Mouse (Mus musculus): Measurements from ENCODE around the gene BC034090. TPM values are rescaled to one million over a fixed set of nuclear protein-coding genes. Genes with fewer than 3 reads are reported as not detected.
A peak's percentile ranks its signal among the peaks of the same experiment; 100 is the strongest.

Gene BC034090
- polyA plus RNA-seq, 1 experiment from 2014 or later = 4.1 TPM

DNA sequence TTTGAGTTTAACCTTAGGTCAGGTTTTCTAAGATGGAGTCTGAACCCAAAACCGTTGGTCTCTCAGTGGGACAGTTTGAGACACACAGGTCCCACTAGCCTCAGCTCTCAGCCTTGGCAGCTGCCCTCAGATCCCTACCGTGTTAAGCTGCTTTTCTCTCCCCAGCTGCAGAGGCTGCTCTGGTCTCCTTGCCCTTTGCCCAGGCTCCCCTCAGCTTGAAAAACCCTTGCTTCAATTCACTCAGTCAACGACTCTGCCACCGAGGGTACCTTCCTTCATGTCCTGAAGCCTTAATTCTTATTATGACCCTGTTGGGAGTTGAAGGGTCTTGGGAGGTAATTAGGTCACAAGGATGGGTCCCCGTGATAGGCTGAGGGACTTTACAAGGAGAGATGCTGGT is 5.7 kb upstream of the BC034090 start:
- no peak overlapping the region for H3K9ac ChIP-seq (replicated peaks; ENCODE audit: low read depth, low read length)
- H3K27ac ChIP-seq (ENCODE audit: low read depth, low read length) = no peak overlapping the region
- 28% methylated on average over 5 of the region's 5 CpGs for WGBS
- H3K4me1 ChIP-seq (ENCODE audit: control insufficient read depth, insufficient read depth, low read length) = no peaks in the 10 kb centered on the region
- no peak overlapping the region for H3K4me2 ChIP-seq (ENCODE audit: low read depth, low read length)
- H3K27me3 ChIP-seq (ENCODE audit: control insufficient read depth, insufficient read depth, low read length) = 0 out of 2 replicates have a peak, but pooled peaks cover 5% of the 10 kb centered on the region
- H3K36me3 ChIP-seq (ENCODE audit: control insufficient read depth, insufficient read depth, low read length) = no peaks in the 10 kb centered on the region
- ATAC-seq (ENCODE audit: low read depth) = no peak
- H3K4me3 ChIP-seq (ENCODE audit: low read depth, low read length) = no peak overlapping the region
- no peaks in the 10 kb centered on the region for H3K9me3 ChIP-seq (ENCODE audit: control insufficient read depth, low read length)

DNA sequence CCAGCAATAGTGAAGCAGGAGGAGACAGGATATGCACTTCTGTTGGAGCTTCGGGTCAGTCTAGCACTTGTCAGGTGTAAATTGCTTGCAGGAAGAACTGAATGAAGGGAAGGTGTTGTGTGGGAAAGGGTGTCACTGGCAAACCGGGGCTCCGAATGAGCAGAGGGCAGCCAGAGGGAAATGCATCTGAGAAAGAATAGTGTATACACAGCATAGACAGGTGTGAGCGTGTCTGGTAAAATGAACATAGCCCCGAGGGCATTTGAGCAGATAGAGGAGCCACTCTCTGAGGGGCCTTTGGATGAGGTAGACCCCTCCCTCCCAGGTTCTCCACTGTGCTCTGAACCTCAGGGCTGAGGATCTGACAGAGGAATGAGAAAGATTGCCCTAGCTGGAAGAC is 3.8 kb upstream of the BC034090 start:
- no peak overlapping the region for H3K4me2 ChIP-seq (ENCODE audit: low read depth, low read length)
- no peak overlapping the region for H3K4me3 ChIP-seq (ENCODE audit: low read depth, low read length)
- no peak overlapping the region for H3K9ac ChIP-seq (replicated peaks; ENCODE audit: low read depth, low read length)
- peaks cover 7% of the 10 kb centered on the region; the same call in 1 of the 2 replicates for H3K27me3 ChIP-seq (ENCODE audit: control insufficient read depth, insufficient read depth, low read length)
- 70% methylated on average over 5 of the region's 5 CpGs for WGBS
- H3K9me3 ChIP-seq (ENCODE audit: control insufficient read depth, low read length) = no peaks in the 10 kb centered on the region
- H3K27ac ChIP-seq (ENCODE audit: low read depth, low read length) = no peak overlapping the region
- no peaks in the 10 kb centered on the region for H3K36me3 ChIP-seq (ENCODE audit: control insufficient read depth, insufficient read depth, low read length)
- no peak for ATAC-seq (ENCODE audit: low read depth)
- peaks cover 4% of the 10 kb centered on the region; the same call in 1 of the 2 replicates for H3K4me1 ChIP-seq (ENCODE audit: control insufficient read depth, insufficient read depth, low read length)

DNA sequence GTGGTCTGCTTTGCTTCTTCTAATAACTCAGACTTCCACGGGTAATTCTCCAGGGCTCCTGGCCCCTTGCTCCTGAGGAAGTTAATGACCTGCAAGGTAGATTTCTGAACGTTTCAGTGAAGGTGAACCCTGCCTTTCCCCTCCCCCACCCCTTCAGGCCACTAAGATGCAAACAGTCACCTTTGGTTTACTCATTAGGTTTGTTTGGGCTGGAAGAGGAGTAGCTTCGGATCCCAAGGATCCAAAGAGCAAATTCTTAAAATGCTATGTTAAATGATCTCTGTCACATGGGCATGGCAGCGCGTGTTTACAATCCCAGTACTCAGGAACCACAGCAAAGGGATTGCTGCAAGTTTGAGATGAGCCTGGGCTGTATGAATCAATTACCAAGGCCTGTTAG is 3.2 kb upstream of the BC034090 start:
- no peaks in the 10 kb centered on the region for H3K36me3 ChIP-seq (ENCODE audit: control insufficient read depth, insufficient read depth, low read length)
- 53% methylated on average over 5 of the region's 5 CpGs for WGBS
- peaks cover 7% of the 10 kb centered on the region; the same call in 1 of the 2 replicates for H3K27me3 ChIP-seq (ENCODE audit: control insufficient read depth, insufficient read depth, low read length)

DNA sequence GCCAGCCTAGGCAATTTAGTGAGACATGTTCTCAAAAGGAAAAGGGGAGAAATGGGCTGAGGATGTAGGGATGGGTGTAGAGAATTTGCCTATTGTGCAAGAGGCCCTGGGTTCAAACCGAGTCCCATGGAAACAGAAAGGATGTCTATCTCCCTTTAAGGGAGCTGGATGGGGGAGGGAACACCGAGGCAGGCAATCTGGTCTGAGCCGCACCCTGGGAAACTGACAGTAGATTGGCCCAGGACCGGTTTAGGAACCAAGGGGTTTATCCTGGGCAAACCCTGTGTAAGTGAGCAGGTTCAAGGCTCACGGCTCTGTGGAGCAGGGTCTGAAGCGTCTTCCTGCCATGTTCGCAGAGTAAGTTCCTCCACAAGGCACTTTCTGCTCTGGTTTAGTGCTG is 1.3 kb upstream of the BC034090 start:
- no peaks in the 10 kb centered on the region for H3K9me3 ChIP-seq (ENCODE audit: control insufficient read depth, low read length)
- H3K4me2 ChIP-seq (ENCODE audit: low read depth, low read length) = no peak overlapping the region
- H3K4me3 ChIP-seq (ENCODE audit: low read depth, low read length) = no peak overlapping the region
- H3K27me3 ChIP-seq (ENCODE audit: control insufficient read depth, insufficient read depth, low read length) = peaks cover 7% of the 10 kb centered on the region; the same call in 1 of the 2 replicates
- WGBS = 33% methylated on average over 7 of the region's 7 CpGs
- no peak overlapping the region; the same call in 1 of the 2 replicates for H3K27ac ChIP-seq (ENCODE audit: low read depth, low read length)
- no peaks in the 10 kb centered on the region for H3K36me3 ChIP-seq (ENCODE audit: control insufficient read depth, insufficient read depth, low read length)
- ATAC-seq (ENCODE audit: low read depth) = no peak
- H3K4me1 ChIP-seq (ENCODE audit: control insufficient read depth, insufficient read depth, low read length) = peaks cover 4% of the 10 kb centered on the region; the same call in 1 of the 2 replicates
- no peak overlapping the region for H3K9ac ChIP-seq (replicated peaks; ENCODE audit: low read depth, low read length)

More for the DNA sequence above, 3.2 kb upstream of the BC034090 start:
- H3K27ac ChIP-seq (ENCODE audit: low read depth, low read length) = no peak overlapping the region
- H3K9me3 ChIP-seq (ENCODE audit: control insufficient read depth, low read length) = no peaks in the 10 kb centered on the region
- H3K4me2 ChIP-seq (ENCODE audit: low read depth, low read length) = no peak overlapping the region
- no peak for ATAC-seq (ENCODE audit: low read depth)
- H3K4me1 ChIP-seq (ENCODE audit: control insufficient read depth, insufficient read depth, low read length) = peaks cover 4% of the 10 kb centered on the region; the same call in 1 of the 2 replicates
- H3K9ac ChIP-seq (replicated peaks; ENCODE audit: low read depth, low read length) = no peak overlapping the region
- H3K4me3 ChIP-seq (ENCODE audit: low read depth, low read length) = no peak overlapping the region

DNA sequence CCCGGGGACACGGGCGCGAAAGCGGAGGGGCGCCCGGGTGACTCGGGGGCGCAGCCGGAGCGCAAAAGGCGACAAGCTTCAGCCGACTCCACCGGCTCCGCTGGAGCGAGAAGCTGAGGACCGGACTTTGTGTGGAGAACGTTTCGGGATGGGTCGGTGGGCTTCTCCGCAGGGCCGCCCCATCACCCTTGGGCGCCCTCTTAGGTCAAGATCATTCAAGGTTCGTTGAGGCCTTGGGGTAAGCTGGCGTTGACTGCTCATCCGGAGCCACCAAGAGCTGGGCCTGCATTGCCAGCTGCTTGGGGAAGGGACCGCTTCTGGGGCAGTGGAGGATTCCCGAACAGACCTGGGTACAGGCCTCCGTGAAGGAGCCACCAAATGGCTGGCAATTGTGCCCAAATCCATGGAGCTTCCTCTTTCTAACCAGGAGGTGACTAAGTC is 547 bp upstream of the BC034090 start:
- H3K4me3 ChIP-seq (ENCODE audit: low read depth, low read length) = peak overlapping the region; percentile 43
- no peaks in the 10 kb centered on the region for H3K36me3 ChIP-seq (ENCODE audit: control insufficient read depth, insufficient read depth, low read length)
- 5% methylated on average over 26 of the region's 29 CpGs for WGBS
- no peaks in the 10 kb centered on the region for H3K9me3 ChIP-seq (ENCODE audit: control insufficient read depth, low read length)
- peaks cover 7% of the 10 kb centered on the region; the same call in 1 of the 2 replicates for H3K27me3 ChIP-seq (ENCODE audit: control insufficient read depth, insufficient read depth, low read length)
- 0 out of 2 replicates have a peak overlapping the region, but pooled peaks have one; percentile 22 for H3K27ac ChIP-seq (ENCODE audit: low read depth, low read length)
- H3K9ac ChIP-seq (replicated peaks; ENCODE audit: low read depth, low read length) = peak overlapping the region; percentile 68
- ATAC-seq (ENCODE audit: low read depth) = no peak
- H3K4me1 ChIP-seq (ENCODE audit: control insufficient read depth, insufficient read depth, low read length) = peaks cover 4% of the 10 kb centered on the region; the same call in 1 of the 2 replicates
- peak overlapping the region; percentile 79 for H3K4me2 ChIP-seq (ENCODE audit: low read depth, low read length)

DNA sequence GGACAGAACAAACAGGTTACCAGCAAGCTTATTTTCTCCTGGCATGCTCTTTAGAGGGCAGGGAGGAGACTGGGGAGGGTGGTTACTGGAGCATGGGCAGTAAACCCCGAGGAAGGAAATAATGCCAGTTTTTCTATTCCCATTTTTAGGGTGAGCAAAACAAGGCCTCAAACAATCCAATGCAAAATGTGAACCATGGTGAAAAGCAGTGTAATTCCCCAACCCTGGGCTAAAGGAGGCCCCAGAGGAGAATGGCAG is 1.8 kb downstream of the BC034090 start:
- Histone ChIP-seq H3K36me3 (ENCODE audit: control insufficient read depth, insufficient read depth, low read length) (no peaks in the 10 kb centered on the region), H3K4me2 (ENCODE audit: low read depth, low read length) (no peak overlapping the region), H3K4me3 (ENCODE audit: low read depth, low read length) (no peak overlapping the region), H3K9me3 (ENCODE audit: control insufficient read depth, low read length) (no peaks in the 10 kb centered on the region), H3K9ac (replicated peaks; ENCODE audit: low read depth, low read length) (no peak overlapping the region), H3K4me1 (ENCODE audit: control insufficient read depth, insufficient read depth, low read length) (peaks cover 4% of the 10 kb centered on the region; the same call in 1 of the 2 replicates), H3K27me3 (ENCODE audit: control insufficient read depth, insufficient read depth, low read length) (peaks cover 7% of the 10 kb centered on the region; the same call in 1 of the 2 replicates), H3K27ac (ENCODE audit: low read depth, low read length) (no peak overlapping the region)
- WGBS = 64% methylated on average over 1 of the region's 1 CpGs
- ATAC-seq (ENCODE audit: low read depth) = no peak

DNA sequence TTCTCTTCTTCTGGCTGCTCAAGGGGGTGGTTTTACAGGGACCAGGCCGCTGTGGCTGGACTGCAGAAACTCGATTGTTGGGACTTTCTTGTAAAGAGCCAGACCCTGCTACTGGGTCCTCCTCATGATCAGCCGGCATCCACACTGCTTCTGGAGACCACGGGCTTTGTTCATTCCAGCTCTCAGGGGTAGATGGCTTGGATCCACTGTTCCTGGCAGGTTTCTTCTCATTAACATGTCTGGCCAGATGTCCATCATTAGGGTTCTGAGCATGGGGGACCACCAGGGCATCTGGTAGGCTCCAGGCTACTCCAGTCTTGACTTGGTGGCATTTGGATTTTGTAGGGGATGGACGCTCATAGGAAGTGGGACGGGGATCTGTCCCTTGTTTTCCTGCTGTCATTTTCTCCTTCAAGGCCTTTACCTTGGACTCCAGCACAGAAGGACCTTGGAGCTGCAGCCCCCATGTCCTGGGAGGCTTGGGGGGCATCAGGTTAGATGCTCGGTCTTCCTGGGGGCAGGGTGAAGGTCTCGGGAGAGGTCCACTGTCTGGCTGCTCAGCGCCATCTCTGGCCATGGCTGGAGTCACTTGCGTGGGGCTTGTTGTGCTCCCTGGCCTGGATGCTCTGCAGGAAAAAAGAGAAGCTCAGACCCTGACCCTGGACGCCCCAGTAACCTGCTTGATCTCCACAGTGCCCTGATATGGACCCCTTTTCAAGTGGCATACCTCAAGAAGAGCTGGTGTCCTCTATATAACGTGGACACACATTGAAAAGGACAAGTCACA is 2.4 kb downstream of the BC034090 start:
- H3K9me3 ChIP-seq (ENCODE audit: control insufficient read depth, low read length) = no peaks in the 10 kb centered on the region
- 79% methylated on average over 12 of the region's 12 CpGs for WGBS
- H3K27me3 ChIP-seq (ENCODE audit: control insufficient read depth, insufficient read depth, low read length) = peaks cover 7% of the 10 kb centered on the region; the same call in 1 of the 2 replicates
- H3K4me2 ChIP-seq (ENCODE audit: low read depth, low read length) = no peak overlapping the region
- no peak overlapping the region for H3K4me3 ChIP-seq (ENCODE audit: low read depth, low read length)
- no peak overlapping the region for H3K27ac ChIP-seq (ENCODE audit: low read depth, low read length)
- H3K36me3 ChIP-seq (ENCODE audit: control insufficient read depth, insufficient read depth, low read length) = no peaks in the 10 kb centered on the region
- H3K9ac ChIP-seq (replicated peaks; ENCODE audit: low read depth, low read length) = no peak overlapping the region
- ATAC-seq (ENCODE audit: low read depth) = no peak
- peaks cover 7% of the 10 kb centered on the region; the same call in 1 of the 2 replicates for H3K4me1 ChIP-seq (ENCODE audit: control insufficient read depth, insufficient read depth, low read length)

DNA sequence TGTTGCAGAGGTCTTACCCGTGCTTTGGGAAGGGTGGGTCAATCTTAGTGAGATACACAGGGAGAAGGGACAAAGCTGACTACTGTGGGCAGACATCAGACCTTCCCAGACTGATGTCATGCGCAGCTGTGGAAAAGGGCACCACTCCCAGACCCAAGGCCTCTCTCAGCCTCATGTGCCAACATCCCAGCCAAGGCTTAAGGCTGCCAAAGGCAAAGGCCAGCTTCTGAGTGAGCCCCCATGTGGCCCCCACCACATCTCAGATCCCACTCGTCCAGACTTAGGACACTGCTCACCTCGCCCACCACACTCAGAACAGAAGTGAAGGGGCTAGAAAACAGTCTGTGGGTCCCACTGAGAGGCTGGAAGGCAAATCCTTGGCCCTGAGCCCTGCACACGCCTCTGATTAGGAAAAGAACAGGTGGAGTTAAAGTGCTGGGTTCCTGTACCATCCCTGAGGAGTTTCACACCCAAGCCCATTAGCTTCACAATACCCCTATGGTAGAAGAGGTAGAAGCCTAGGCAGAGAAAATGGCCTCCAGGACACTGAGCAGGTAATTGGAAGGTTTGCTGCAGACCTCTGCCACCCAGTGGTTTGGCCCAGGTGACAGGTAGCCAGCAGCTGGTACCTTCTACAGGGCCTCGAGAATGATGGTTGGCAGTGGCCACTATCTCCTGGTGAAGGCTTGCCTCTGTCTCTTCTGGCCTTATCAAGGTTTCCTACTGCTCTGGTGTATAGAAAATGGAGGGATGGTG is 4.1 kb downstream of the BC034090 start:
- H3K27me3 ChIP-seq (ENCODE audit: control insufficient read depth, insufficient read depth, low read length) = peaks cover 3% of the 10 kb centered on the region; the same call in 1 of the 2 replicates
- H3K27ac ChIP-seq (ENCODE audit: low read depth, low read length) = no peak overlapping the region
- 86% methylated on average over 6 of the region's 6 CpGs for WGBS
- no peak overlapping the region for H3K4me3 ChIP-seq (ENCODE audit: low read depth, low read length)
- no peak for ATAC-seq (ENCODE audit: low read depth)
- no peak overlapping the region for H3K9ac ChIP-seq (replicated peaks; ENCODE audit: low read depth, low read length)
- peaks cover 11% of the 10 kb centered on the region; the same call in 1 of the 2 replicates for H3K4me1 ChIP-seq (ENCODE audit: control insufficient read depth, insufficient read depth, low read length)
- H3K4me2 ChIP-seq (ENCODE audit: low read depth, low read length) = no peak overlapping the region
- H3K36me3 ChIP-seq (ENCODE audit: control insufficient read depth, insufficient read depth, low read length) = no peaks in the 10 kb centered on the region
- no peaks in the 10 kb centered on the region for H3K9me3 ChIP-seq (ENCODE audit: control insufficient read depth, low read length)

DNA sequence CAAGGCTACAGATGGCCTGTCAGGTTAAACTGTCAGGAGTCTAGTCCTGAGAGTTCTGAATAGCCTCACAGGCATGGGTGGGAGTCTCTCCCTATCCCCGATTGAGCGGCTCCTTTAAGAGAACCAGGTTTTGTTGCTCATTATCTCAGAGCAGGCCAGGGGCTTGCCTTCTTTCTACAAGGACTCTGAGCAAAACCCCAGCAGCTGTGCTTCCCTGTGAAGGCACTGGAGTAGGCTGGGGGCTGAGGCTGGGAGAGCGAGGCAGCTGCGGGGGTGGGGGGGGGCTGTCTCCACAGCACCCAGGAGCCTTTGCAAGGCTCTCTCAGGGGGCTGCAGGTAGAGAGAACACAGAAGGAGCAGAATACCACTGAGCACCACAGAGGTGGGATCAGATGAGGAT is 5.1 kb downstream of the BC034090 start:
- Histone ChIP-seq H3K36me3 (ENCODE audit: control insufficient read depth, insufficient read depth, low read length) (no peaks in the 10 kb centered on the region), H3K27ac (ENCODE audit: low read depth, low read length) (no peak overlapping the region), H3K4me2 (ENCODE audit: low read depth, low read length) (no peak overlapping the region), H3K4me1 (ENCODE audit: control insufficient read depth, insufficient read depth, low read length) (peaks cover 16% of the 10 kb centered on the region), H3K9ac (replicated peaks; ENCODE audit: low read depth, low read length) (no peak overlapping the region), H3K9me3 (ENCODE audit: control insufficient read depth, low read length) (no peaks in the 10 kb centered on the region), H3K27me3 (ENCODE audit: control insufficient read depth, insufficient read depth, low read length) (no peaks in the 10 kb centered on the region), H3K4me3 (ENCODE audit: low read depth, low read length) (no peak overlapping the region)
- ATAC-seq (ENCODE audit: low read depth) = no peak
- WGBS = 76% methylated on average over 4 of the region's 4 CpGs

Measured in neural tube, embryonic 14.5 days (tissue).